Mouse (Mus musculus) C2C12 (cell line): ENCODE measurements around the gene Inmt. TPM values are rescaled to one million over a fixed set of nuclear protein-coding genes. Genes with fewer than 3 reads are reported as not detected.
"Not testable (repeated sequence)": the region's sequence is repeated elsewhere in the genome, so short reads cannot be mapped to it uniquely, and the experiment has no call there.

Experiments used
- H3K27me3 ChIP-seq: one replicate; pipeline ENCODE4 v1.6.1; 2011; ENCODE audit not compliant: control insufficient read depth, insufficient read depth, insufficient read length
- H3K36me3 ChIP-seq: one replicate; pipeline ENCODE4 v1.6.1; 2011; ENCODE audit not compliant: control insufficient read depth, insufficient read depth
- H3K4me3 ChIP-seq: one replicate; pipeline ENCODE4 v1.5.1; 2011; ENCODE audit warnings: mild to moderate bottlenecking, control low read depth; ENCODE audit not compliant: poor library complexity, insufficient read depth, severe bottlenecking
- H3K79me2 ChIP-seq: one replicate; pipeline ENCODE4 v1.6.1; 2011; ENCODE audit not compliant: control insufficient read depth, insufficient read depth
- H3K79me3 ChIP-seq: one replicate; pipeline ENCODE4 v1.6.1; 2011; ENCODE audit warnings: low read depth, control low read depth
- H3ac ChIP-seq: one replicate; pipeline ENCODE3; 2011; ENCODE audit warnings: low read depth; ENCODE audit not compliant: control insufficient read depth, insufficient read length
- CEBPB ChIP-seq: IDR thresholded peaks from one replicate; pipeline ENCODE4 v1.6.1; 2011; ENCODE audit warnings: low read depth, mild to moderate bottlenecking, control low read depth, moderate library complexity
- CTCF ChIP-seq: IDR thresholded peaks from one replicate; pipeline ENCODE4 v1.5.1; 2011; ENCODE audit not compliant: control insufficient read depth, insufficient read depth, insufficient read length
- FOSL1 ChIP-seq: IDR thresholded peaks from one replicate; pipeline ENCODE4 v1.8.0; 2011; ENCODE audit warnings: mild to moderate bottlenecking, low read length; ENCODE audit not compliant: poor library complexity, insufficient read depth, severe bottlenecking
- MAX ChIP-seq: IDR thresholded peaks from one replicate; pipeline ENCODE4 v1.6.1; 2011; ENCODE audit warnings: mild to moderate bottlenecking, control low read depth
- MYOD1 ChIP-seq: IDR thresholded peaks from one replicate; pipeline ENCODE4 v1.6.1; 2011; ENCODE audit warnings: low read depth; ENCODE audit not compliant: control insufficient read depth, insufficient read length
- MYOG ChIP-seq: IDR thresholded peaks from one replicate; pipeline ENCODE4 v1.6.1; 2011; ENCODE audit not compliant: control insufficient read depth, insufficient read length; ENCODE audit errors: extremely low read depth
- USF1 ChIP-seq: IDR thresholded peaks from one replicate; pipeline ENCODE4 v1.6.1; 2011; ENCODE audit warnings: low read depth, mild to moderate bottlenecking, control low read depth, moderate library complexity
- polyA plus RNA-seq: library from polyadenylated mRNA; unstranded; fragments of >200 nt; fragmentation: generic; extraction: Trizol; gene quantifications from one replicate; pipeline ENCODE4 v1.2.1, GENCODE M21; 2012; ENCODE audit warnings: missing spikeins

Gene Inmt
- polyA plus RNA-seq, 1 experiment = not detected

DNA sequence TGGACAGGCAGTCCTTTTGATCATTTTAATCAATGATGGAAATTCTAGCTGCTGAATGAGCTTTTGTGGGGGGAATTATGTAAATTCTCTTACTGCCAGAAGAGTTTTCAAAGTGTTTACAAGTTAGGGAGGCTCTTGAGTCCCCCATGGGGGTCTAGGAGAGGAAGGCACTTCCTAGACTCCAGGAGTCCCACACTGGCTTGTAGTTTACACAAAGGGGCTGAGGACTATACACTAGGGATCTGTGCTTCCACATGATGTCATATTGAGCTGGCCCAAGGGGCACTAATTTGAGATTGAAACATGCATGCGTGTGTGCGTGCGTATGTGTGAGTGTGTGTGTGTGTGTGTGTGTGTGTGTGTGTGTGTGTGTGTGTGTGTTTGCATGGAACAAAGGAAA, 29.1 kb upstream of the Inmt start:
- Histone ChIP-seq H3K27me3 (no peaks in the 10 kb centered on the region), H3K4me3 (no peak overlapping the region), H3K36me3 (no peaks in the 10 kb centered on the region), H3K79me2 (no peaks in the 10 kb centered on the region), H3K79me3 (no peaks in the 10 kb centered on the region), H3ac (no peak overlapping the region)
- TF ChIP-seq MAX (no peak), MYOD1 (no peak), FOSL1 (no peak), USF1 (no peak), MYOG (no peak), CTCF (no peak), CEBPB (no peak)

DNA sequence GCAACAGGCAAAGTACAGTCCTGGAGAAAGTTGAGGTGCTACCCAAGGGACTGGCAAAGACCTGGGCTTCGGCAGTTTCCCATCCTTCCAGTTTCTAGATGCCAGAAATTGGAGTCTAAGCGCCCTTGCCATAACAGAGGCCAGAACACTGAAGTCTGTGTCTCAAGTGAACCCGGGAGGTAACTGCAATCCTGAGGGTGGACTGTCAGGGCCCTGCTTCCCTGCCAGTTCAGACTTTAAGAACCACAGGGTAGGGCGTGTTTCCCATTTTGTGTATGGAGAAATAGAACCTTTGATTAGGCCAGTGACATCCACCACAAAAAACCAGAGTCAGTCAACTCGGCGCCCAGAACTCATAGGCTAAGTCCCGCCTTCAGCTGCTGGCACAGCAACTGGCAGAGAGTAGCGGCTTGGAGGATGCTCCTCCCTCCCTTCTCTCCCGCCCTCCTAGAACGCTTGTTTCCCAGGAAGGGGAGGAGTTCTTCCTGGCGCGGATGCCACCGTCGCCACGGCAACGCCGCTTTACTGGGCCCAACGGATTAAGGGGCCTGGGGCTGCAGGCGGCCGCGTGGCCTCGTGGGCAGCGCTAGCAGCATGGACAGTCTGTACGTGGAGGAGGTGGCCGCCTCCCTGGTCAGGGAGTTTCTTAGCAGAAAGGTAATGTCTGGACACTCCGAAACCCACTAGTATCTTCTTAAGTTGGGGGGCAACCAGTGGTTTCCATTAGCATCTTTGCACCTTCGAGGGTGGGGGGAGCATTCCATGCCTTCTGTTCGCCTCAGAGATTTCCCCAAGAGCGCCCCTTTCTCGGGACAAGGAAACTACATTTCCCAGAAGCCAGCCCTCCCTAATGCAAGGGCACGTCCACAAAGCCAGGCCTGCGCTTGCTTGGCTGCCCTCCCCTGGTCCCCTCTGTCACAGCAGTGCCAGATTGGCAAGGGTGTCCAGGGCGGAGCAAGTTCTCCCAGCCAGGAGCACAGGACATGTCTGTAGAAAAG, 28.4 kb upstream of the Inmt start, which contains the start of gene Mindy4:
TSS of gene Mindy4 (plus strand) at position 471 of the 998 bp plus-strand sequence.
- H3K4me3 ChIP-seq = peak within 1 kb of the TSS; percentile 48
- H3K27me3 ChIP-seq = no peaks in the 10 kb centered on the region
- no peaks in the 10 kb centered on the region for H3K79me3 ChIP-seq
- no peaks in the 10 kb centered on the region for H3K79me2 ChIP-seq
- TF ChIP-seq CTCF (no peak), FOSL1 (no peak), MYOD1 (no peak), MAX (no peak), CEBPB (no peak)
- peak within 1 kb of the TSS; percentile 69 for H3ac ChIP-seq
- no peaks in the 10 kb centered on the region for H3K36me3 ChIP-seq

DNA sequence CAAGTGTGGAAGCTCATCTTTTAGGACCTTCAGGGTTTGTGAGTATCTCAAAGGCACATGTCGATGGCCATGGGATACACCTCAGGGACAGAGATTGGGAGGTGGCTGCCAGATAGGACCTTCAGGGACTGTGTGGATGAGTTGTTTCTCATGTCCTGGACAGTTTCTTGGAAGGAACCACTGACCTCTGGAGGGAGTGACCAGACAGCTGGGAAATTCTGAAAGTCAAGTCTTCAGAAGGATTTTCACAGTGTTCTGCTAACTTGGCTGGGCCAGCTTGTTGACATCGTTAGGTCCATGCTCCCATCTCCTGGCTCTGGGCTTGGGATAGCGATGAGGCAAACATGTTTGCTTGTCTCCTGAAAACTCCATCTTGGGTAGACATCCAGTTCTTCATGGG, 24.2 kb upstream of the Inmt start:
- Histone ChIP-seq H3K27me3 (no peaks in the 10 kb centered on the region), H3K36me3 (no peaks in the 10 kb centered on the region), H3ac (no peak overlapping the region), H3K79me3 (no peaks in the 10 kb centered on the region), H3K4me3 (no peak overlapping the region), H3K79me2 (no peaks in the 10 kb centered on the region)
- TF ChIP-seq USF1 (no peak), CEBPB (no peak), MYOG (no peak), CTCF (no peak), FOSL1 (no peak), MYOD1 (no peak), MAX (no peak)

DNA sequence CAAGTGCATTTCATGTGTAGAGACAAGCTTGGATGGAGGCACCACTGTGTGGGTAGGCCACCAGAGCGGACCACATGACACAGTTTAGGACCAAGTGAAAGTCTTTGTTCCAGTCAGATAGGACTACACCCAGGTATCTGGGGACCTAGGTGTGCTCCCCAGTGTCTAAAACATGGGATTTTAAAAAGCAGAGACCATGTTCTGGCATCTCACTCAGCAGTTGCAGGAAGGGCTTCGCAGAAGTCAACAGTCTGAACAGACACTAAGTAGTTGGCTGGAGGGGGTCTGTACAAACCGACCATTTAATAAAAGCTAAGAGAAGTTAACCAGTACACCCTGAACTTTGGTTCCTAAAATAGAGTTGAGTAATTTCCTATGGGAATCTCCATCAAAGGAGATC, 18.3 kb upstream of the Inmt start:
- no peak for TF ChIP-seq MYOD1
- TF ChIP-seq MAX = no peak
- TF ChIP-seq USF1 = no peak
- no peak for TF ChIP-seq FOSL1
- no peak for TF ChIP-seq CEBPB
- no peak for TF ChIP-seq CTCF
- TF ChIP-seq MYOG = no peak
- H3K36me3 ChIP-seq = no peaks in the 10 kb centered on the region
- no peaks in the 10 kb centered on the region for H3K79me3 ChIP-seq
- H3ac ChIP-seq = no peak overlapping the region
- H3K79me2 ChIP-seq = no peaks in the 10 kb centered on the region
- H3K4me3 ChIP-seq = no peak overlapping the region
- H3K27me3 ChIP-seq = no peaks in the 10 kb centered on the region

DNA sequence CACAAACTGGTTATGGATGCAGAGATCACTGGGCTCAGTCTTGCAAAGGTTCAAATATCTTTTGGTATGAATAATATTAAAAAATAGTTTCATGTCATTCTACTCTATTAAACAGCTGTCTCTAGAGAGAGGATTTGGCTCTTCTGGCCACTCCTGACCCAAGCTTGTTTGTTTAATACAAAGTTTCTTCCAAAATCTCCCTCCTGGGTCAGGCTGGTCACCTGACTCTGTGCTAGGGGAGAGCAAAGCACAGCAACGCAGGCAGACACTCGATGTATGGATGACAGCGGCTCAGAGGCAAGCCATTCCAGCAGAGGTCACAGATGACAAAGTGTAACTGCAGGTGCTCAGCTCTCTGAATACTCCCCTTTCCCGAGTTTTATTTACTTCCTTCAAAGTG, 16.7 kb upstream of the Inmt start:
- Histone ChIP-seq H3K27me3 (no peaks in the 10 kb centered on the region), H3K79me3 (no peaks in the 10 kb centered on the region), H3K79me2 (no peaks in the 10 kb centered on the region), H3K36me3 (no peaks in the 10 kb centered on the region), H3ac (no peak overlapping the region), H3K4me3 (no peak overlapping the region)
- TF ChIP-seq USF1 (no peak), MYOD1 (no peak), CEBPB (no peak), FOSL1 (no peak), MAX (no peak), MYOG (no peak), CTCF (no peak)

DNA sequence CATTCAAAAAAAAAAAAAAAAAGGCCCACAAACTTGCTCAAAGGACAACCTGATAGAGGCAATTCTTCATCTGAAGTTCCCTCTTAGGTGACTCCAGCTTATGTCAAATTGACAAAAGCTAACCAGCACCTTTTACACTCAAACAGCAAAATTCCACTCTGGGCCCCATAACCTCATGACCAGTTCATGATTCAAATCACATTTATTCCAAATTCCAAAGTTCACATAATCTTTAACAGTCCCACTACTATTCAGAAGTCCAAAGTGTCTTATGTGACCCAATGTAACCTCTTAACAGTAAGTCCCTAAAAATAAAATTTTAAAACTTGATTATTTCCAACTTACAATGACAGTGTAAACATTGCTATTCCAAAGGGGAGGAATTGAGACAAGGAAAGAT, 14.6 kb upstream of the Inmt start:
- no peak overlapping the region for H3ac ChIP-seq
- no peaks in the 10 kb centered on the region for H3K36me3 ChIP-seq

DNA sequence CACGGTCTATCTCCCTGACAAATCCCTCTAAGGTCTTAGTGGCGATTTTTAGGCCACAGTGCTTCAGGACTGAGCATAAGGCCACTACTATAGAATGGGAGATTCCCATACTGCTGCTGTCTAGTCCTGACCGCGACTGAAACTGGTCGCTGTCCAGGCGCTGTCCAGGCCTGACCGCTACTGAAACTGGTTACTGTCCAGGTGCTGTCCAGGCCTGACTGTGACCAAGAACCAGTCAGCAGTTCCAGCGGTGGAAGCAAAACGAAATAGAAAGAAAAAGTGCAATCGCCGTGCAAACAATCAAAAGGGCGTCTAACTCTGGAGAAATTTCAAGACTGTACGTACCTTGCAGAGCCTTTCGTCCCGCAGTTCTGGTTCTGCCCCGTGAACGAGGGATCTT, 13.0 kb upstream of the Inmt start:
- H3K4me3 ChIP-seq, H3K79me2 ChIP-seq, H3K27me3 ChIP-seq, H3ac ChIP-seq, H3K79me3 ChIP-seq, H3K36me3 ChIP-seq: not testable (repeated sequence)

More for the DNA sequence above, 14.6 kb upstream of the Inmt start:
- H3K4me3 ChIP-seq = no peak overlapping the region
- no peaks in the 10 kb centered on the region for H3K79me2 ChIP-seq
- TF ChIP-seq MYOD1 (no peak), CTCF (no peak), CEBPB (no peak), USF1 (no peak), MAX (no peak), FOSL1 (no peak), MYOG (no peak)
- no peaks in the 10 kb centered on the region for H3K79me3 ChIP-seq
- no peaks in the 10 kb centered on the region for H3K27me3 ChIP-seq
